In genomic region chr5:128733955-128734354, GRCm38 (mm10) we compare ENCODE assay signal across 9 mouse cellular contexts. TPM values are rescaled to one million over a fixed set of nuclear protein-coding genes. Genes with fewer than 3 reads are reported as not detected.
DNase-seq lines count a peak whose midpoint lies in the region; ATAC-seq and TF ChIP-seq lines count a peak whose summit lies in the region.
"Had no signal": no experiment of that assay in that cellular context is flagged by ENCODE, and none has a peak within 500 bp of the region (broad histone marks: within the 10 kb centered on the region; RNA-seq: fewer than 3 reads in every experiment).

No protein-coding gene starts in this region.

- no peaks in the 10 kb centered on the region for H3K36me3 ChIP-seq in liver, embryonic 11.5 days (ENCODE audit: control insufficient read depth, insufficient read depth, low read length)
- H3K36me3 ChIP-seq in kidney, embryonic 15.5 days: no peaks in the 10 kb centered on the region

- peak; percentile 12 for DNase-seq in liver
- DNase-seq in liver, embryonic 11.5 days (ENCODE audit: low spot score): no peak
- peak; percentile 22 for DNase-seq in adipocyte (ENCODE audit: low spot score)
- peak; percentile 81 for DNase-seq in embryo, embryonic 10.5 days (ENCODE audit: low spot score)
- peak; percentile 9 for DNase-seq in lung, adult 2 months
- peak; percentile 61 for DNase-seq in retina, postnatal 7 days (ENCODE audit: low read depth, low spot score)
- no peak for DNase-seq in spleen, adult 18-20 months

- no peak for TF ChIP-seq POLR2A in lung, adult 2 months (IDR thresholded peaks at IDR 0.05; ENCODE audit: borderline replicate concordance, extremely low read depth, low read depth, low read length)

- H3K27ac ChIP-seq in liver, embryonic 11.5 days (ENCODE audit: low read depth, low read length): no peak overlapping the region
- H3K27ac ChIP-seq in kidney, embryonic 15.5 days: no peak overlapping the region

- H3K4me2 ChIP-seq in liver, embryonic 11.5 days: no peak overlapping the region
- H3K4me2 ChIP-seq in kidney, embryonic 15.5 days: no peak overlapping the region

- no peak for ATAC-seq in liver, embryonic 11.5 days (replicated peaks; ENCODE audit: low FRiP score)
- peak; percentile 52; the same call in 1 of the 2 replicates for ATAC-seq in kidney, embryonic 15.5 days (replicated peaks; ENCODE audit: low FRiP score)

- H3K4me3 ChIP-seq in liver, embryonic 11.5 days (ENCODE audit: low read depth, low read length): no peak overlapping the region
- no peak overlapping the region for H3K4me3 ChIP-seq in kidney, embryonic 15.5 days (replicated peaks)
- no peak overlapping the region for H3K4me3 ChIP-seq in lung, adult 2 months (replicated peaks; ENCODE audit: extremely low read depth, low read depth, low read length)
- H3K4me3 ChIP-seq: myocyte had no signal

- peak; percentile 81 for TF ChIP-seq CTCF in lung, adult 2 months (IDR thresholded peaks at IDR 0.05; ENCODE audit: insufficient read depth, low read length)

- H3K9me3 ChIP-seq in liver, embryonic 11.5 days (ENCODE audit: control insufficient read depth, low read length): no peaks in the 10 kb centered on the region
- H3K9me3 ChIP-seq in kidney, embryonic 15.5 days (replicated peaks): no peaks in the 10 kb centered on the region

- no peak overlapping the region for H3K9ac ChIP-seq in liver, embryonic 11.5 days (ENCODE audit: low read depth, low read length)
- no peak overlapping the region for H3K9ac ChIP-seq in kidney, embryonic 15.5 days

- no peaks in the 10 kb centered on the region for H3K4me1 ChIP-seq in liver, embryonic 11.5 days (replicated peaks; ENCODE audit: control insufficient read depth, insufficient read depth, low read length)
- no peaks in the 10 kb centered on the region for H3K4me1 ChIP-seq in kidney, embryonic 15.5 days
- no peaks in the 10 kb centered on the region for H3K4me1 ChIP-seq in lung, adult 2 months (ENCODE audit: control insufficient read depth, insufficient read depth, low read length)

- WGBS in liver, embryonic 11.5 days: 5% methylated on average over 6 of the region's 6 CpGs
- WGBS in kidney, embryonic 15.5 days: 4% methylated on average over 6 of the region's 6 CpGs
- WGBS in lung, adult 2 months: 1% methylated on average over 6 of the region's 6 CpGs

- no peaks in the 10 kb centered on the region for H3K27me3 ChIP-seq in liver, embryonic 11.5 days (replicated peaks; ENCODE audit: control insufficient read depth, insufficient read depth, low read length)
- peaks cover 7% of the 10 kb centered on the region for H3K27me3 ChIP-seq in kidney, embryonic 15.5 days

RNA-seq across cellular contexts. Expression of gene Piwil1, which starts 31.6 kb away (rescaled TPM):
- not detected in 2 replicates for polyA plus RNA-seq in liver, embryonic 11.5 days (2014; fragmentation: Nextera tagmentation; extraction: Ambion mirVana)
- polyA plus RNA-seq in kidney, embryonic 15.5 days (2015; fragmentation: Nextera tagmentation; extraction: Ambion mirVana): not detected in 2 replicates
- polyA plus RNA-seq in lung, adult 2 months (2012; rRNA removed): not detected in 2 replicates
- polyA plus RNA-seq: myocyte had no signal

Comparison
In these comparisons a context has a peak if more than half of its experiments do, and no peak if none do; other contexts are left out.
1. DNase-seq: peak in liver (single experiment), adipocyte (single experiment), embryo, embryonic 10.5 days (single experiment), lung, adult 2 months (single experiment) and retina, postnatal 7 days (single experiment); none in liver, embryonic 11.5 days (single experiment) and spleen, adult 18-20 months (0 of 2).